Mouse (Mus musculus) heart, adult 18-20 months (tissue): ENCODE results near the gene Gpc6. TPM values are rescaled to one million over a fixed set of nuclear protein-coding genes. Genes with fewer than 3 reads are reported as not detected.

Experiments used
- DNase-seq, 2 experiments: peaks; one replicate each; pipeline ENCODE4 v3.0.0; 2021 to 2022; ENCODE audit warnings: mixed read lengths in 1 of 2
- total RNA-seq, 2 experiments: library from RNA; stranded (reverse); gene quantifications; 2 replicates each; pipeline ENCODE4 v1.2.3; 2021

Gpc6 gene
- total RNA-seq, 2 experiments from 2014 or later, result 9.7 to 10.5 TPM

GRCm38 (mm10) chr14:117708817-117709216 lies 783.7 kb downstream of the Gpc6 start:
- DNase-seq, result no peak

- DNase-seq, result peak; percentile 84 to 87
These were observed 785.4 kb downstream of the Gpc6 start for GRCm38 (mm10) chr14:117710463-117710911.

- DNase-seq, result peak; percentile 25 to 47
These were observed 787.2 kb downstream of the Gpc6 start for GRCm38 (mm10) chr14:117712311-117712710.

GRCm38 (mm10) chr14:117714165-117714564 lies 789.0 kb downstream of the Gpc6 start:
- no peak for DNase-seq

- no peak for DNase-seq
These were observed 791.2 kb downstream of the Gpc6 start for GRCm38 (mm10) chr14:117716305-117716704.

GRCm38 (mm10) chr14:117728741-117729140 lies 803.6 kb downstream of the Gpc6 start:
- no peak for DNase-seq

- DNase-seq, result no peak
These were observed 830.1 kb downstream of the Gpc6 start for GRCm38 (mm10) chr14:117755231-117755630.

GRCm38 (mm10) chr14:117756505-117756904 lies 831.4 kb downstream of the Gpc6 start:
- DNase-seq, result peak in 1 of 2 experiments; percentile 15

GRCm38 (mm10) chr14:117757790-117758358 lies 832.8 kb downstream of the Gpc6 start:
- no peak for DNase-seq

GRCm38 (mm10) chr14:117760830-117761517 lies 835.9 kb downstream of the Gpc6 start:
- no peak for DNase-seq

GRCm38 (mm10) chr14:117762934-117763333 lies 837.8 kb downstream of the Gpc6 start:
- no peak for DNase-seq

- DNase-seq, result peak; percentile 11
These were observed 842.7 kb downstream of the Gpc6 start for GRCm38 (mm10) chr14:117767861-117768260.

- no peak for DNase-seq
These were observed 843.6 kb downstream of the Gpc6 start for GRCm38 (mm10) chr14:117768697-117769096.

GRCm38 (mm10) chr14:117773373-117773772 lies 848.3 kb downstream of the Gpc6 start:
- DNase-seq, result no peak

GRCm38 (mm10) chr14:117777866-117778500 lies 852.9 kb downstream of the Gpc6 start:
- DNase-seq, result no peak

- DNase-seq, result no peak
These were observed 853.7 kb downstream of the Gpc6 start for GRCm38 (mm10) chr14:117778538-117779413.

GRCm38 (mm10) chr14:117781724-117782123 lies 856.6 kb downstream of the Gpc6 start:
- no peak for DNase-seq

- no peak for DNase-seq
These were observed 858.7 kb downstream of the Gpc6 start for GRCm38 (mm10) chr14:117783671-117784262.

- DNase-seq, result no peak
These were observed 859.8 kb downstream of the Gpc6 start for GRCm38 (mm10) chr14:117784960-117785359.

- DNase-seq, result no peak
These were observed 860.5 kb downstream of the Gpc6 start for GRCm38 (mm10) chr14:117785507-117786085.

- no peak for DNase-seq
These were observed 861.5 kb downstream of the Gpc6 start for GRCm38 (mm10) chr14:117786647-117787046.

- DNase-seq, result no peak
These were observed 869.8 kb downstream of the Gpc6 start for GRCm38 (mm10) chr14:117794874-117795273.
